Mouse (Mus musculus): ENCODE data around the gene Actr5.

The Actr5 gene

GRCm38 (mm10) chr2:158666071-158666800 is 41.5 kb downstream of the Actr5 start:
- no peak for DNase-seq (ENCODE audit: extremely low spot score, low spot score)

GRCm38 (mm10) chr2:158667022-158667670 is 42.5 kb downstream of the Actr5 start:
- peak; percentile 63 for DNase-seq (ENCODE audit: extremely low spot score, low spot score)

DNA sequence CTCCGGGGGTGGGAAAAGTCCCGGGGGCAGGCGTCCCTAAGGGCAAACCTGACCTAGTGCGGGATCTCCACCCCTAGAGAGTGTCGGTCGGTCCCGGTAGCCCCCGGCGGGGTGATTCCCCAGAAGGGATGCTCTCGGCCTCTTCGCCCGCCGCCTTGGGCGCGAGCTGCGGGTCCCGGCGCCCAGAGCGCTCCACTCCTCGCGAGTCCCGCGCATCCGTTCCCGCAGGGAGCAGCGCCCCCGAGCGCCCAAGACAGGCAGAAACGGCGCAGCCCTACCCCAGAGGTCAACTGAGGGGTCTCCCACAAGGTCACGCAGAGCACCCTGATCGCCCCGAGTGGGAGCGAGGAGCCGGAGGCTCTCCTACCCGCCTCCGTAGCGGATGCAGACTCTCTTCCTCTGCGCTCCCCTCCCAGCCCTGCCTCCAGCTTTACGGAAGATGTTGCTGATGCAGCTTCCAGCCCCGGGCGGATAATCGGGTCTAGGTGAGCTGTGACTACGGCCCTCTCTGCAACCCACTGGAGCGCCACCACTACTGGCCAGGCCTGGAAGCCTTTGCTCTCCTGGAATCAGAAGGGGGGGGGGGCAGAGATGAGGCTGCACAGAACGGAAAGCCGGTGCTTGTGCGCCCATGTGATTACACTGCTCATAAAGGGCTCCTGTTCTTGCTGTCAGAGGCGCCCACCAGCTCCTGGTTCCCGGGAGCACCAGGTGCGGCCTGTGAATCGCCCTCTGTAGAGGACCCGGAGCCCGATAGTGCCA is 43.2 kb downstream of the Actr5 start:
- DNase-seq (ENCODE audit: extremely low spot score, low spot score) = peak; percentile 70

DNA sequence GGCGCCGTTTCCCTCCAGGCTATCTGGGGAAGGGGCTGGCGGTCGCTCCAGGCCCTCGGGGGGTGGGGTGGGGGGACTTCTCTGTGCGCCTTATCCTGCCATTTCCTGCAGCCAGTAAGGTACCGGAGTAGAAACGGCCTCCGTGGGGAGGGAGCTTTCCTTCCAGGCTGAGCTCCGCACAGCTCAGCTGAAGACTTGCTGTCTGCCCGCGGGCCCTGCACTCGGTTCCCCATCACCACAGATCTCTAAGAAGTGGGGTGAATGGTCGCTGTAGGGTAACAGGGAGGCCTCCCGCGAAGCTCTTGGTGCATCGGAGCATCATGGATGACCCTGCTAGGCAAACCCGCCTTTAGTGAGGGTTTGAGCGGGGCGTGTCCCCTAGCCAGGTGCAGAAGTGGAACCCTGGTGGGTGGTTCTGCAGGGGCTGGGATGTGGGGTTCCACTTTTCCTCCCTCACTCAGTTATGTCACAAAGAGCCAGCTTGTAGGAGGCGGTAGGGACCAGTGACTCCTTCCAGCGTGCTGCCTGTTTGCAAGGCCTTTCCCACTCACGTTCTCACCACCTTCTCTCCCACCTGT is 43.8 kb downstream of the Actr5 start:
- no peak for DNase-seq (ENCODE audit: extremely low spot score, low spot score)

DNA sequence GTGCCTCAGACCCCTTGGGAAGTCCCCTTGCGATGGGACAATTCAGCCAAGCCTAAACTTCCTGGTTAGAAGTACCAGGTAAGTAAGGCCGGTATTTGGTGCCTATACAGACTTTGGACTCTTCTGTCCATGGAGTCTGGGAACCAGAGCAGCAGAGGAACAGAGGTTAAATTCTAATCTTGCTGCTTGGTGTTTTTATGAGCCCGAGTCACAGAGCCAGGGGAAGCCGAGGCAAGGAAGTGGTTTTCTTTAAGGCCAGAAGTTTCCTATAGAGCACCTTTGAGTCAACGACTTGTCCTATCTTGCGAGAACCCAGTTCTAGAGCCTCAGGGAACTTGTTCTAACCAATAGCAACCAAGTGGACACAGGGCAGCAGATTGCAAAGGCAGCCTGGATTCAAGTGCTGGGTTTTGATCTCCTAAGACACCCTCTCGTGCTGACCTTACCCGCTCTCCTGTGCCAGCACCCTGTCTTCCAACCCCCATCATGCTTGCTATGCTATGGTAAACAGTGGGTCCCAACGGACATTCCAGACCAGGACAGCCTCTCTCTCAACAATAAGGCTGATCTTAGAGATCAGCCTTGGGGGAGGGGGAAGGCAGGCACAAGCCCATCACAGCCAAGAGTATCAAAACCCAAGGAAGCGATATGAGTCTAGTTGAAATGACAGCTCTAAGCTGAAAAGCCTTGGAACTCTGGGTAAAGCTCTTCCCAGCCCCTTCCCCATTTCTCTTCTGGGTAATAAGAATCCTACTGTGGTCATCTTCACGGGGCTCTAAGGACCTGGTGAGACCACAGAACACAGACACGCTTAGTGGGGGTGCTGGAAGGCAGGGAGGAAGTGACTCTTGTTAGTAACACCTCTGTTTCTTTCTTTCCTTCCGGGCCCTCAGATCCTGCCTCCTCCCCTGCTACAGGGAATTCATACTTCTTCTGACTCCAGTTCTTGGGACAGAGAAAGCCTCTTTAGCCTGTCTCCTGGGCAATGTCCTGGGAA is 44.8 kb downstream of the Actr5 start:
- DNase-seq (ENCODE audit: extremely low spot score, low spot score) = no peak

DNA sequence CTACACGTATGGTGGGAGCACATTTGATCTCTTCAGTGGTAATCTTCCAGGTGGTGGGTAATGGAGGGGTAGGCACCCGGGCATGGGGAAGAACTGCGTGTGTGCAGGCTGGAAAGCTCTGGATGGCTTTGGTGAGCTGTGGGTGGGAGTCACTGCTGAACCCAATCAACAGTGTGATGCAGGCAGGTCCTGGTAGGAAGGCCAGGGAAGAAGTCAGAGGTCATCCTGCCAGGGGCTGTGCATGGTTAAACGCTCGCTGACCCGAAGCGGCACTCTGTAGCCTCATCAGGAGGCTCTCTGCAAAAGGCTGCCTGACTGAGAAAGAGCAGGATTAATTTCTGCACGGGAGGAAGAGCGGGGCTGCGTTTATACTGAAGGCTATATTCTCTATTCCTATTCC is 45.9 kb downstream of the Actr5 start:
- no peak for DNase-seq (ENCODE audit: extremely low spot score, low spot score)

GRCm38 (mm10) chr2:158672829-158673228 is 48.1 kb downstream of the Actr5 start:
- DNase-seq (ENCODE audit: extremely low spot score, low spot score) = no peak

DNA sequence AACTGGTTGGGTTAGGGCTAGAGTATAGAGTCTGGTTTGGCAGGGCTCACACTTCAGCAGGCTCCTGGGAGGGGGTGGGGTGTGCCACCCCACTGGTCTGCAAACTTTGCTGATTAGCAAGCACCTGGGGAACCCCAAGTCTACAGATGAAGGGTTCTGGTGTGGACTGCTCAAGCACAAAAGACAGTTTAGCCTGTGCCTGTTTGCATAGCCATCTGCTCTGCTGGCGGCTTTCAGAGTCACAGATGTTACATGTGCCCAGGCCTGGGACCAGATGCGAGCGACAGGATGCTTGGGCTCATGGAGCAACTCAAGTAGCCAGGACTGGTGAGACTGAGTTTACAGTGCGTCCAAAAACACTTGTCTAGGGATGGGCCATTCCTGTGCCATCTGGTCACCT is 48.8 kb downstream of the Actr5 start:
- DNase-seq (ENCODE audit: extremely low spot score, low spot score) = no peak

GRCm38 (mm10) chr2:158674131-158674530 is 49.4 kb downstream of the Actr5 start:
- no peak for DNase-seq (ENCODE audit: extremely low spot score, low spot score)

GRCm38 (mm10) chr2:158674759-158675158 is 50.1 kb downstream of the Actr5 start:
- no peak for DNase-seq (ENCODE audit: extremely low spot score, low spot score)

DNA sequence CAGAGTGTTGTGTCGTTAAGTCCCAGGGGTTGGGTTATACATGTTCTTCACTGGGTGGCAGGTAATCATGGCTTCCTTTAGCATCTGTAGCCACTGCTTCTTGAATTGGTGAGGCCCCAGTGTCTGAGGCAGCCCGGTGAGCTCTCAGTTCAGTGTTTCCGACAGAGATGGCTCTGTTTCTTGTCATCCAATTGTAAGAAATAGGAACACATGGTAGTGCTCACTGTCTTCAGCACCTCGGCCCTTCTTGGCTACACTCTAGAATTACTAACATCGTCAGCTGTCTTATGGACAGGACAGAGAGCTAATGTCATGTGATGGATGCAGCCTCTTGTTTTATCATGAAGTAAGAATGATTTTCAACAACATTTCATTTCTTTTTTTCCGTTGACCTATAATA is 50.5 kb downstream of the Actr5 start:
- no peak for DNase-seq (ENCODE audit: extremely low spot score, low spot score)

- no peak for DNase-seq (ENCODE audit: extremely low spot score, low spot score)
These were observed 51.3 kb downstream of the Actr5 start for GRCm38 (mm10) chr2:158675907-158676533.

GRCm38 (mm10) chr2:158677946-158678345 is 53.3 kb downstream of the Actr5 start:
- DNase-seq (ENCODE audit: extremely low spot score, low spot score) = no peak

- no peak for DNase-seq (ENCODE audit: extremely low spot score, low spot score)
These were observed 54.4 kb downstream of the Actr5 start for GRCm38 (mm10) chr2:158679091-158679490.

GRCm38 (mm10) chr2:158680357-158680889 is 55.7 kb downstream of the Actr5 start:
- no peak for DNase-seq (ENCODE audit: extremely low spot score, low spot score)

- no peak for DNase-seq (ENCODE audit: extremely low spot score, low spot score)
These were observed 57.0 kb downstream of the Actr5 start for GRCm38 (mm10) chr2:158681714-158682113.

GRCm38 (mm10) chr2:158682344-158683037 is 57.8 kb downstream of the Actr5 start:
- DNase-seq (ENCODE audit: extremely low spot score, low spot score) = no peak

DNA sequence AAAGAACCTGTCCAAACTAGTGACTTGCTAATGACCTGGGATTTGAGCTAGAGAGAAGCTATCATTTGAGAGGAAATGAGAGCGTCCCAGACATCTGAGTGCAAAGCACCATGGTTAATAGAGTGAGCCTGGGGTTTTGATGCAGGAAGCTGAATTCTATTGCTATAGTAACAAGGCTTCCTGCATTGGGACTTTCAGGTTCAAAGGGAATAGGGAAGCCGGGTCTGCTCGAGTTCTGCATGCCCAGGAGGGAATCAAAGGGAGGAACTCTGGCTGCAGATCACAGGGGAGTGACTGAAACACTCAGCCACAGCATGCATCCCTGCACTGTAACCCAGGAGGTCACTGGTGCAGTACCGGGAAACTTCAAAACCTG is 58.3 kb downstream of the Actr5 start:
- DNase-seq (ENCODE audit: extremely low spot score, low spot score) = no peak

GRCm38 (mm10) chr2:158684247-158684843 is 59.7 kb downstream of the Actr5 start:
- no peak for DNase-seq (ENCODE audit: extremely low spot score, low spot score)
